Mouse (Mus musculus) T-helper 2 cell (primary cell): ENCODE measurements at regions not wholly inside any gene's neighbourhood (a gene's known extent, or its start where the extent isn't known, plus 50 kb on each side); places are given as distances from the start of the nearest gene placed in this dataset.

Experiments
- in situ Hi-C: fragments of 300-600 bp; cut with MboI, MseI; formaldehyde crosslinking; loops from one replicate; pipeline ENCODE4 v1.15.1; 2025; ENCODE audit warnings: high pct_unique_total_duplicates

DNA sequence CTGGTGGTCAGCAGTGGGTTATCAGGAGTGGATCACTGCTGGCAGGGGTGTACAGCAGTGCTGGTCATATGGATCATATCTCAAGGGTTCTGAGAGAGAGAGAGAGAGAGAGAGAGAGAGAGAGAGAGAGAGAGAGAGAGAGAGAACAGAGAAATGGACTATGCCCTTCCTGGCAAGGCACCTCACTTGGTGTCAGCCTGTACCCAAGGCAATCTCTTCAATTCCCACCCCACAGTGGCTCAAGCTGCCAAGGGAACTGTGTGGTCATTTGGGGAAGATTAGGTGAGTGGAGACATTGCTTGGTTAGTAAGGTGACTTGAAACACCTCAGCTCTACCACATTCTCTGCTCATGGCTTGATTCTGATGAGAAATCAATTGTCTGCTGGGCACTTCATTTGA, 80.8 kb upstream of the Agap1 start:
- in situ Hi-C loops, result no loop called here

DNA sequence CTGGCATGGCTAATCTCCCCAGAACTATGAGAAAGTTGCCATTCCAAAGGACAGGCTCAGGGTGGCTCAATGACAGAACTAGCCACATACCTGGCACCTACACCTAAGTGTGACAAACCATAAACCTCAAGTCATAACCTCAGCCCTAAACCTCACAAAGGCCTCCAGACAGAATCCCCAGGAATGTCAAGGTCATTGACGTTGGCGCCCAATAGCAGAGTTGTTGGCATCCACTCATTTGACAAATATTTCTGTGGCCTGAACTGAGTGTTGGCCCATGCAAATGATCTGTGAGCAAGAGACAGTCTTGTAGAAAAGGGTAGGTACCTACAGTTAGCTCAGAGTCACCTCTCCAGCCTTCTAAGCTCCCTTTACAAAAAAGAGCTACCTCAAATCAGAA, 80.3 kb upstream of the Agap1 start:
- in situ Hi-C loops, result no loop called here

DNA sequence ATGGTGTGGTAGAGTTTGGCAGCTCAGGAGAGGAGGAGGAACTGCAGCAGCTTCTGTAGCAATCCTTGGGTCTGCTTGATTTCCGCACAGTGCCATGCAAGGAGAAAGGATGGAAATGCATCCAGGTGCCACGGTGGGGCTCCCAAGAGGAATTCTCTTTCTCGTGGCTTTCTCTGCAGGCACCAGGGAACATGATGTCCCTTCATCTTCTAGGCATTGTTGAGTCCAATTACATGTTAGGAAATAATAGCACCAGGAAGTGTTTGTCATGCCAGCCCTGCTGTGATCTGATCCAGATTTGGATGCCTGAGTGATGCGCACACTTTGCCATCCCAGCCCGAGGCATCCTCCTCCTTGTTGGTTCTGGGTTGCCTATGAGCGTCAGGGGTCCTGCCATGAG, 72.6 kb upstream of the Agap1 start:
- in situ Hi-C loops, result no loop called here

DNA sequence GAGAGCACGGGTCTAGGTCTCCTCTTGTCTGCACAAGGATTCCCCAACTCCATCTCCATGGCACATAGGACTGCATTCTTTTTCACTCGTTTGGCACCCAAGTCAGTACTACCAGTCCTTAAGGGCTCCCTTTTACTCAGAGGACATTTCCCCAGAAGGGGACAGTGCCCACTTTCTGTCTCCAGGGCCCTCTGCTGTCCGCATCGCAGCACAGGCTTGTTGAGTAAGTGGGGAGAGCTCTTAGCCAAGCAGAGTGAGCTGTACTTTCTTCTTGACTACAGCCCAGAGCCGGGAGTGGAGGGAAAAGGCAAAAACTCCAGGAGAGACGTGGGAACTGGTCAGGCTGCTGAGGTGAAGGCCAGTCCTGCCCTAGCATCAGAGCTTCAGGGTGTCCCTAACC, 69.5 kb upstream of the Agap1 start:
- in situ Hi-C loops, result no loop called here

DNA sequence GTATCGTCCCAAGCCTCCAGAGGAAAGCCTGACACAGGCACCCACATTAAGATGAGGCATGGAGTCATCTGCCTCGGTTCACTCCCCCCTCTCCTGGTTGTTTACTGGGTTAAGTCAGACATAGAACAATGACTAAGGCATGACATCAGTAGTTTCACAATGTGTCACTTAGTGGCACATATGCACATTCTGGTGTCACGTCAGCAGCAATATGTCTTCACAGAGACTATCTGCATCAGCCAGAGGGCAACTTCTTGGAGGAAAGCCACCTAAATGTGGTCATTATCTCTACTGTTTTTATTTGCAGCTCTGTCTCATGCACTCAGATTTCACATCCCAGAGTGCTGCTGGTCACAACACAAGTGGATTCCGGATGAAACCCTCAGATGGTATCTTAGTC, 61.9 kb upstream of the Agap1 start:
- in situ Hi-C loops, result no loop called here

DNA sequence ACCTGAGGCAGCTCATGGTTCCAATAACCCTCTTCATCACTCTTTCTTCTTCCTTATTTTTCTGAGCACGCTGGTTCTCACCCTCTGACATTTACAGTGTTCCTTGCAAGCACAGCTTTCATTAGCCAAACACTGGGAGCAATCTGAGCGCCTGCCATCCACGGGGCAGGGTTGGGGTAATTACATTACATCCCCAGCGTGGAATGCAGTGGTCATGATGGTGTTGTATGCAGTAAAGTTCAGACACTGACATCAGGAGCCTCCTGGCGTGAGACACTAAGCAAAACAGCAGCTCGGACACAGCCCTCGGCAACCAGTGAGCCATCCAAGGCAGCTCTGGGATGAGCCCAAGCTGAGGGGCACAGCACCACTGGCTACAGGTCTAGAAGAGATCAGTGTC, 60.1 kb upstream of the Agap1 start:
- in situ Hi-C loops, result no loop called here

DNA sequence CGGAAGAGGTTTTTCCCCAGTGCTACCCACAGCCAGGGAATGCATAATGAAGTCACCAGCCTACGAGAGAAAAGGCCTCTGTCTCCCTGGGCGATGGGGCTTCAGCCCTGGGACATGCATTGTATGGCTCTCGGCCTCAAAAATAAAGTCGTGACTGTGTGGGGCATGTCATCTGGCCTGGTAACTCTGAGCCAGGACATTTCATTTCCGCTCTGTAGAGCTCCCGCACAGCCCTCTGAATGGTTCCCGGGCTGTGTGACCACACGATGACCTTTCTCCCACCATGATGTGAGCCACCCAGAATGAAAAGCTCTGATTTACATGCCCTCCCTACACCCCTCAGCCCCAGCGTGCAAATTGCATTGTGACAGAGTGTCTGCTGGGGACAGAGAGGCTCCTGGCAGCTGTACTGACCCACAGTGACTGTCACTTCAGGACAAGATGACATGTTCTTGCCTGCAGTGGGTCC, 53.8 kb upstream of the Agap1 start:
- in situ Hi-C loops, result no loop called here

DNA sequence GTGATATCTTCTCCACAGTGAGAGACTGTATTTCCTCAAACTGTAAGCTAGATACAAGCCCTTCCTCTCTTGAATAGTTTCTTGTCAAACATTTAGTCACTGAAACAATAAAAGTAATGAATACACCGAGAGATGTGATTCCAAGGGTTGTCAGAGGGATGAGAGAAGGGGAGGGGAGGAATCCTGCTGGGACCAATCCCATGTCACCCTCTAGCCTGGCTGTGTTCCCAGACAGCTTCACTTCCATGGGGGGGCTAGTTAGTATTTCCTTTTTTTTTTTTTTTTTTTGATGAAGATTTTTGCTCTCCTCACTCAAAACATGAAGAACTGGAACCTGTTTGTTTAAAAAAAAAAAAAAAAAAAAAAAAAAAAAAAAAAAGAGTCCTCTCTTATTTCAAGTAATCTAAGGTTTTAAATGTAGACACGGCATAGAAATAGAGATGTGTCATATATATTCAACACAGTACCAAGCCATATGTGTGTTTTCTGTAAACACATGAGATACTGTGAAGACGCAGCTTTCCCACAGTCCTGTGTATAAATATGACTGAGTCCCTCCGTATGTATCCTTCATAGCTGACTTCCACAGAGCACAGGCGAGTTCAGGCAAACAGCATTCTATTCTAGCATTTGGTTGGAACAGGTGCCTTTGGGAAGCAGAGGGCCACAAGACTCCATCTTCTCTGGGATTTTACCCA, 51.9 kb upstream of the Agap1 start:
- in situ Hi-C loops, result no loop called here

DNA sequence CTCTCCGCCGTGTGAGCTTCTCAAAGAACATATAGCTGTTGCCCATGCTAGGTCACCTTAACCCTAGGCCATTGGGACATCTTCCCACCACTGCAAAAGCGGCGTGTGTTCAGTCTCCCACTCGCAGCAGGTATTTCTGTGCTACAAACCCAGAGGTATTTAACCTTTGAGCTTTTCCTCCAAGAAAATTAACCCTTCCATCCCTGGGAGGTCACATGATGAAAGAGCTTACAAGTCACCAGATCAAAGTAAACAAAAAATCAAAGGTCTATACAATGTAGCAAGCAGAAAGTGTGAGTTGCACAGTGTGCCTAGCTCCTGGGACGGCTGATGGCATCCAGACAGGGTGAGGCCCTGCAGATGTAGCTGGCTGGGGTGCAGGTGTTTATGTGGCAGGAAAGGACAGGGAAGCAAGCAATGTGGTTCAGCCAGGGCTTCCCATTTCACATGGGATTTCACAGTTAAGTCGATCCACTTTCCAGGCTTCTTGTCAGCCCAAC, 51.0 kb upstream of the Agap1 start:
- in situ Hi-C loops, result no loop called here
